Mouse (Mus musculus) thymus, adult 2 months (tissue): Measurements from ENCODE around the gene Snorc.

Experiments used
- CTCF ChIP-seq: fragments of 200-500 bp; IDR thresholded peaks from 2 replicates; pipeline ENCODE4 v1.5.1; 2012; ENCODE audit warnings: mild to moderate bottlenecking, control low read depth, low read length, moderate library complexity, borderline replicate concordance; ENCODE audit not compliant: control insufficient read depth, poor library complexity, insufficient read depth; ENCODE audit errors: extremely low read depth
- POLR2A ChIP-seq: fragments of 200-500 bp; IDR thresholded peaks from 2 replicates; pipeline ENCODE4 v1.6.1; 2012; ENCODE audit warnings: mild to moderate bottlenecking, low read length, control low read depth, moderate library complexity; ENCODE audit not compliant: control insufficient read depth, poor library complexity, insufficient read depth; ENCODE audit errors: extremely low read depth

DNA sequence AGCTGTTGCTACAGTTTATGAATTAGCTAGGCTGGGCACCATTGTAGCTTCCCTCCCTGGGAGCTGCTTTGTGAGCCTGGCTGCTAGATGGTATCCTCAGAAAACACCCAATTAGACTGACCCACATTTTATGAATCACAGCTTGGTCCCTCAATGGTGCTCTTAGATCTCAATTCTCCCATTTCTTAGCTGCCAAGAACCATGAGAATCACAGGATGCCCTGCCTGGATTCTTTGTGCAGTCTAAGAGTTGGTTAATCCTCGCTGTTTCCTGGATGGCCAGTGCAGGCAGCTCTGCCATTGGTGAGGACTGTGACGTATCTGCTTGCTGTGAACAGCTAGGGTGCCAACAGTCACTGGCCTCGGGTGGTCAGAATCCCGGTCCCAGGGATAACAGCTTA lies 23.5 kb downstream of the Snorc start:
- TF ChIP-seq CTCF: no peak
- no peak for TF ChIP-seq POLR2A
